In the genomic region with DNA sequence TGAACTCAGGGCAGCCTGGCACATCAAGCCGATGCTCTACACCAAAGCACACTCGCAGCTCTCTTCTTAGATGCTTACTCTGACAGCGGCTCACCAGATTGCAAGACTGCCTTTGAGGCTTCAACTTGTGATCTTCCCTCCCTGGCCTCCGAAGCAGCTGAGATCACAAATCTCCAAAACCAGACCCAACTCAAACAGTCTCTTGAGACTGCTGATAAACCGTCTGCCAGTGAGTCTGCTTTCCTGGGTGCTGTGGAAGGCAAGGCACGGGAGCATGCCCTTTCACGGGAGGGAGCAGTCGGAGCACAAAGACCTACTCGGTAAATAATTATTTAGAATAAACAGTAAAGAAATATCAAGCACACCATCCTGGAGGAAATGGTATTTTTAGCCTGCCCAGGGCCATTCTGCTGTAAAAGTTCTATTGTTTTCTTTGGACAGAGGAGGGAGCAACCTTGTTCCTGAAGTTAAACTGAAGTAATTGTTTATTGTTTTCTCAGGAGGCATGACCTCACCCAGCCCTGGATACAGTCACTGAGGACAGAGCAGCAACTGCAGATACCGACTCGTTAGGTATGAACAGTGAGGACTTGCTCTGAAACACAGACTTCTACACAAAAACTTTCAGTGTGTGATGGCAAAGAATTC, we compare ENCODE assay signal across 9 mouse cellular contexts. TPM values are rescaled to one million over a fixed set of nuclear protein-coding genes. Genes with fewer than 3 reads are reported as not detected.
A peak's percentile ranks its signal among the peaks of the same experiment; 100 is the strongest.
DNase-seq lines count a peak whose midpoint lies in the region; ATAC-seq and TF ChIP-seq lines count a peak whose summit lies in the region.
"Had no signal": no experiment of that assay in that cellular context is flagged by ENCODE, and none has a peak within 500 bp of the region (broad histone marks: within the 10 kb centered on the region; RNA-seq: fewer than 3 reads in every experiment).

No protein-coding gene starts in this region.

- H3K4me3 ChIP-seq in intestine, embryonic 16.5 days (ENCODE audit: low read length): no peak overlapping the region
- no peak overlapping the region for H3K4me3 ChIP-seq in intestine, postnatal 0 days (ENCODE audit: low read depth, low read length)

- no peaks in the 10 kb centered on the region for H3K36me3 ChIP-seq in intestine, embryonic 16.5 days (ENCODE audit: control insufficient read depth, insufficient read depth, low read length)
- no peaks in the 10 kb centered on the region for H3K36me3 ChIP-seq in intestine, postnatal 0 days (ENCODE audit: control insufficient read depth, insufficient read depth)

- 0 out of 2 replicates have a peak overlapping the region, but pooled peaks have one; percentile 19 for H3K27ac ChIP-seq in intestine, embryonic 16.5 days (ENCODE audit: low read length)
- H3K27ac ChIP-seq in intestine, postnatal 0 days (ENCODE audit: low read depth, low read length): no peak overlapping the region

- no peak overlapping the region for H3K4me2 ChIP-seq in intestine, embryonic 16.5 days (ENCODE audit: low read depth, low read length)
- H3K4me2 ChIP-seq in intestine, postnatal 0 days (replicated peaks; ENCODE audit: low read depth): no peak overlapping the region

- TF ChIP-seq CTCF in intestine, postnatal 0 days (IDR thresholded peaks at IDR 0.05; ENCODE audit: low read depth): no peak

- no peaks in the 10 kb centered on the region for H3K27me3 ChIP-seq in intestine, embryonic 16.5 days (replicated peaks; ENCODE audit: control insufficient read depth, insufficient read depth, low read length)
- H3K27me3 ChIP-seq in intestine, postnatal 0 days (replicated peaks; ENCODE audit: control insufficient read depth, insufficient read depth, low read length): no peaks in the 10 kb centered on the region
- H3K27me3 ChIP-seq: CH12.LX had no signal

- intact Hi-C loops in heart, postnatal 14 days (cut with DNase I): no loop called here

- H3K4me1 ChIP-seq in intestine, embryonic 16.5 days (ENCODE audit: control insufficient read depth, insufficient read depth, low read length): no peaks in the 10 kb centered on the region
- no peaks in the 10 kb centered on the region for H3K4me1 ChIP-seq in intestine, postnatal 0 days (replicated peaks; ENCODE audit: control insufficient read depth, insufficient read depth, low read length)

- DNase-seq in c-Kit-positive CD71-positive TER-119-positive erythroid progenitor cells, embryonic 14.5 days (ENCODE audit: low spot score): peak; percentile 52
- peak; percentile 16 to 20 for DNase-seq in heart, postnatal 14 days
- DNase-seq in lung, postnatal 14 days: peak; percentile 15
- DNase-seq in frontal cortex, adult 2 months (ENCODE audit: extremely low spot score in 1 of 2, low spot score in 1 of 2): no peak

- WGBS in intestine, embryonic 16.5 days: 25% methylated on average over 11 of the region's 11 CpGs
- WGBS in intestine, postnatal 0 days: 36% methylated on average over 11 of the region's 11 CpGs

- no peak overlapping the region for H3K9ac ChIP-seq in intestine, embryonic 16.5 days (ENCODE audit: low read depth, low read length)
- no peak overlapping the region for H3K9ac ChIP-seq in intestine, postnatal 0 days (ENCODE audit: low read depth, low read length)

- H3K9me3 ChIP-seq in intestine, embryonic 16.5 days (ENCODE audit: control insufficient read depth, low read length): no peaks in the 10 kb centered on the region
- no peaks in the 10 kb centered on the region for H3K9me3 ChIP-seq in intestine, postnatal 0 days (ENCODE audit: control insufficient read depth)

- no peak for ATAC-seq in intestine, embryonic 16.5 days
- no peak for ATAC-seq in intestine, postnatal 0 days
- no peak for ATAC-seq in frontal cortex, adult (ENCODE audit: low TSS enrichment)
- no peak for ATAC-seq in erythroid progenitor cell, adult 5-6 weeks (replicated peaks; ENCODE audit: low FRiP score, poor library complexity, severe bottlenecking)

RNA-seq across cellular contexts. Expression of gene Pik3cb, which starts 41.8 kb away (rescaled TPM):
- 0.72 and 0.73 TPM in 2 replicates for polyA plus RNA-seq in intestine, embryonic 16.5 days (2015; fragmentation: Nextera tagmentation; extraction: Ambion mirVana)
- 1.2 and 1.6 TPM in 2 replicates for polyA plus RNA-seq in intestine, postnatal 0 days (2015; fragmentation: Nextera tagmentation; extraction: Ambion mirVana)
- total RNA-seq in heart, postnatal 14 days (2021): 10 to 100 TPM in 1 of 2 experiments, 1 to 10 TPM in 1; 9.7 to 10.1 TPM
- polyA plus RNA-seq in frontal cortex, adult 2 months (2012; rRNA removed): 14.5 and 15.5 TPM in 2 replicates
- 15.5 and 21.3 TPM in 2 replicates for total RNA-seq in erythroid progenitor cell, adult 5-6 weeks (2015; ENCODE audit: low replicate concordance)
- total RNA-seq in erythroid progenitor cell, adult 5-6 weeks (2017; ENCODE audit: low replicate concordance): 8.6 and 14.9 TPM in 2 replicates

Comparison
In these comparisons a context has a peak if more than half of its experiments do, and no peak if none do; other contexts are left out.
1. DNase-seq: peak in c-Kit-positive CD71-positive TER-119-positive erythroid progenitor cells, embryonic 14.5 days (single experiment), heart, postnatal 14 days (2 of 2) and lung, postnatal 14 days (single experiment); none in frontal cortex, adult 2 months (0 of 2).